Mouse (Mus musculus): ENCODE measurements at regions not wholly inside any gene's neighbourhood (a gene's known extent, or its start where the extent isn't known, plus 50 kb on each side); places are given as distances from the start of the nearest gene placed in this dataset.

DNA sequence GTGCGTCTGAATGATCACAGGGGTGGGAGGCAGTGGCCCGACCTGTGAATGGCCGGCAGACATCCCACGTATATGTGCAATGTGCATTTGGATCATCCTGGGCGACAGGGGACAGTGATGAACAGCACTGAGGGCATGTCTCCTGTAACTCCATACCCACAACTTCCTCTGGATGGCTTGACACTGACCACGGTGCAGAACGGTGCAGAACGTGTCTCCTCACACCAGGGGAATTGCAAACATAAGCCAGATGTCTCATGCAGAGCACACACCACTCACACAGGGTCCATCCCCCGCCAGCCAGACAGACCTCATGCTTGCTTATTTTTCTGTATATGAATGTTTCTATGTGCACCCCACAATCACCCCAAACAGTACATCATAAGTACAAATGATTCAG lies 64.4 kb upstream of the Wnt4 start:
- TF ChIP-seq CTCF (IDR thresholded peaks at IDR 0.05; ENCODE audit: control insufficient read depth, insufficient read depth, insufficient read length) = no peak
- TF ChIP-seq MAX (IDR thresholded peaks at IDR 0.05) = no peak
- no peak for TF ChIP-seq CEBPB (IDR thresholded peaks at IDR 0.05; ENCODE audit: low read depth)
- no peak for TF ChIP-seq USF1 (IDR thresholded peaks at IDR 0.05; ENCODE audit: low read depth)
- TF ChIP-seq MYOD1 (IDR thresholded peaks at IDR 0.05; ENCODE audit: control insufficient read depth, insufficient read length, low read depth) = no peak
- no peak for TF ChIP-seq MYOG (IDR thresholded peaks at IDR 0.05; ENCODE audit: control insufficient read depth, extremely low read depth, insufficient read length)
- TF ChIP-seq FOSL1 (IDR thresholded peaks at IDR 0.05; ENCODE audit: insufficient read depth, low read length, poor library complexity, severe bottlenecking) = no peak
